ENCODE assay signal across 18 mouse cellular contexts in genomic region chr12:79820228-79820958, GRCm38 (mm10).
DNase-seq lines count a peak whose midpoint lies in the region; ATAC-seq and TF ChIP-seq lines count a peak whose summit lies in the region.
"Had no signal": no experiment of that assay in that cellular context is flagged by ENCODE, and none has a peak within 500 bp of the region (broad histone marks: within the 10 kb centered on the region; RNA-seq: fewer than 3 reads in every experiment).

No protein-coding gene starts in this region.

- H3K4me3 ChIP-seq in intestine, embryonic 14.5 days (ENCODE audit: low read depth, low read length), result no peak overlapping the region
- H3K4me3 ChIP-seq in intestine, postnatal 0 days (ENCODE audit: low read depth, low read length), result no peak overlapping the region
- no peak overlapping the region for H3K4me3 ChIP-seq in embryonic facial prominence, embryonic 10.5 days
- H3K4me3 ChIP-seq: heart, adult 2 months; liver, embryonic 15.5 days; neural tube, embryonic 13.5 days had no signal

- 65% methylated on average over 8 of the region's 8 CpGs for WGBS in intestine, embryonic 14.5 days
- 57% methylated on average over 8 of the region's 8 CpGs for WGBS in intestine, postnatal 0 days
- 54% methylated on average over 8 of the region's 8 CpGs for WGBS in embryonic facial prominence, embryonic 10.5 days

- H3K4me1 ChIP-seq in intestine, embryonic 14.5 days (replicated peaks; ENCODE audit: control insufficient read depth, insufficient read depth, low read length), result peaks cover 40% of the 10 kb centered on the region
- no peaks in the 10 kb centered on the region for H3K4me1 ChIP-seq in intestine, postnatal 0 days (replicated peaks; ENCODE audit: control insufficient read depth, insufficient read depth, low read length)
- H3K4me1 ChIP-seq in embryonic facial prominence, embryonic 10.5 days, result peaks cover 40% of the 10 kb centered on the region
- H3K4me1 ChIP-seq: liver, embryonic 15.5 days had no signal

- H3K36me3 ChIP-seq in intestine, embryonic 14.5 days (ENCODE audit: control insufficient read depth, insufficient read depth, low read length), result no peaks in the 10 kb centered on the region
- H3K36me3 ChIP-seq in intestine, postnatal 0 days (ENCODE audit: control insufficient read depth, insufficient read depth), result no peaks in the 10 kb centered on the region
- no peaks in the 10 kb centered on the region for H3K36me3 ChIP-seq in embryonic facial prominence, embryonic 10.5 days (replicated peaks)
- H3K36me3 ChIP-seq: liver, embryonic 15.5 days; neural tube, embryonic 13.5 days had no signal

- no peak overlapping the region for H3K4me2 ChIP-seq in intestine, embryonic 14.5 days (ENCODE audit: low read length)
- no peak overlapping the region for H3K4me2 ChIP-seq in intestine, postnatal 0 days (replicated peaks; ENCODE audit: low read depth)
- H3K4me2 ChIP-seq: liver, embryonic 15.5 days; neural tube, embryonic 13.5 days had no signal

- no peak for DNase-seq in intestine, embryonic 14.5 days (ENCODE audit: low spot score)
- DNase-seq in embryonic facial prominence, embryonic 10.5 days (ENCODE audit: low spot score), result no peak
- DNase-seq in heart, adult 9 months (ENCODE audit: low spot score in 2 of 2), result no peak
- DNase-seq: B cell, adult 2 months; cerebellum, adult 9-10 months; gastrocnemius, postnatal 14 days; heart, adult 2 months; kidney, adult 9 months; kidney, postnatal 25 days; midbrain, embryonic 14.5 days; thymus, adult 18-20 months; thymus, postnatal 4 days had no signal

- TF ChIP-seq CTCF in intestine, postnatal 0 days (IDR thresholded peaks at IDR 0.05; ENCODE audit: low read depth), result no peak

- H3K9me3 ChIP-seq in intestine, embryonic 14.5 days (ENCODE audit: control insufficient read depth, low read length), result no peaks in the 10 kb centered on the region
- H3K9me3 ChIP-seq in intestine, postnatal 0 days (ENCODE audit: control insufficient read depth), result no peaks in the 10 kb centered on the region
- no peaks in the 10 kb centered on the region for H3K9me3 ChIP-seq in embryonic facial prominence, embryonic 10.5 days
- H3K9me3 ChIP-seq: liver, embryonic 15.5 days; neural tube, embryonic 13.5 days had no signal

- 0 out of 2 replicates have a peak, but pooled peaks have one; percentile 21 for ATAC-seq in intestine, embryonic 14.5 days (replicated peaks; ENCODE audit: low FRiP score, low TSS enrichment, low read depth)
- ATAC-seq in intestine, postnatal 0 days, result no peak
- peak; percentile 69 for ATAC-seq in granulocyte monocyte progenitor cell, adult 5-6 weeks (replicated peaks; ENCODE audit: poor library complexity, severe bottlenecking)
- ATAC-seq in megakaryocyte, adult 5-6 weeks (ENCODE audit: poor library complexity, severe bottlenecking), result peak; percentile 35; the same call in 1 of the 2 replicates
- ATAC-seq in megakaryocyte-erythroid progenitor cell, adult 5-6 weeks (replicated peaks; ENCODE audit: low FRiP score, low TSS enrichment, poor library complexity, severe bottlenecking), result no peak

- no peaks in the 10 kb centered on the region for H3K27me3 ChIP-seq in intestine, embryonic 14.5 days (replicated peaks; ENCODE audit: control insufficient read depth, insufficient read depth, low read length)
- no peaks in the 10 kb centered on the region for H3K27me3 ChIP-seq in intestine, postnatal 0 days (replicated peaks; ENCODE audit: control insufficient read depth, insufficient read depth, low read length)
- H3K27me3 ChIP-seq in embryonic facial prominence, embryonic 10.5 days (replicated peaks; ENCODE audit: low read depth, poor library complexity, severe bottlenecking), result peaks cover 18% of the 10 kb centered on the region
- H3K27me3 ChIP-seq: liver, embryonic 15.5 days; neural tube, embryonic 13.5 days had no signal

- peak overlapping the region; percentile 34; the same call in 1 of the 2 replicates for H3K27ac ChIP-seq in intestine, embryonic 14.5 days (ENCODE audit: low read depth)
- no peak overlapping the region for H3K27ac ChIP-seq in intestine, postnatal 0 days (ENCODE audit: low read depth, low read length)
- H3K27ac ChIP-seq in embryonic facial prominence, embryonic 10.5 days (replicated peaks), result peak overlapping the region; percentile 61; the same call in 1 of the 2 replicates
- H3K27ac ChIP-seq: heart, adult 2 months; liver, embryonic 15.5 days; neural tube, embryonic 13.5 days had no signal

- no peak overlapping the region for H3K9ac ChIP-seq in intestine, embryonic 14.5 days (ENCODE audit: low read length)
- H3K9ac ChIP-seq in intestine, postnatal 0 days (ENCODE audit: low read depth, low read length), result no peak overlapping the region
- H3K9ac ChIP-seq: liver, embryonic 15.5 days; neural tube, embryonic 13.5 days had no signal

Comparison
In these comparisons a context has a peak if more than half of its experiments do, and no peak if none do; other contexts are left out.
1. ATAC-seq: peak in intestine, embryonic 14.5 days (single experiment), granulocyte monocyte progenitor cell, adult 5-6 weeks (single experiment) and megakaryocyte, adult 5-6 weeks (single experiment); none in intestine, postnatal 0 days (single experiment) and megakaryocyte-erythroid progenitor cell, adult 5-6 weeks (single experiment).